Mouse (Mus musculus): ENCODE data around the gene Adgre5. TPM values are rescaled to one million over a fixed set of nuclear protein-coding genes. Genes with fewer than 3 reads are reported as not detected.

Gene Adgre5
- total RNA-seq, 2 experiments from 2014 or later, result 27.1 to 56.7 TPM

DNA sequence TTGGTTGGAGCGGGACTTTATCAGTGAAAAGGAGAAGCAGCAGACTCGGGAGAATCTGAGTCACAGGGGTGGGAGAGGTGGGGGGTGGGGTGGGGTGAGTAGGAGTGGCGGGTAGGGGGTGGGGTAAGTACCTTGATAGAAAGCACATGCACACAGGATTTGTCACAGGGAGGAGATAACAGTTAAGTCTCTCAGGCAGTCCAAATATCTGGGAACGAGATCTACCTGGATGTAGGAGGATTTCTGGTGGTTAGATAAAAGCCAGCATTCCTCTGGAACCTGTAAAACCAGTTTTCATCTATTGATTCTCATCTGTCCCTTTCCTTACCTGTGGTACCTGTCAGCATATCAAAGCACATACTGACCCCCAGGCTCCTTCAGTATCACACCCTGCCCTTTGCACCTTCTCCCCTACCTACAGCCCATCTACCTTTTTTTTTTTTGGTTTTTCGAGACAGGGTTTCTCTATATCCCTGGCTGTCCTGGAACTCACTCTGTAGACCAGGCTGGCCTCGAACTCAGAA is 16.0 kb upstream of the Adgre5 start:
- ATAC-seq (replicated peaks; ENCODE audit: low FRiP score, poor library complexity, severe bottlenecking), result no peak

DNA sequence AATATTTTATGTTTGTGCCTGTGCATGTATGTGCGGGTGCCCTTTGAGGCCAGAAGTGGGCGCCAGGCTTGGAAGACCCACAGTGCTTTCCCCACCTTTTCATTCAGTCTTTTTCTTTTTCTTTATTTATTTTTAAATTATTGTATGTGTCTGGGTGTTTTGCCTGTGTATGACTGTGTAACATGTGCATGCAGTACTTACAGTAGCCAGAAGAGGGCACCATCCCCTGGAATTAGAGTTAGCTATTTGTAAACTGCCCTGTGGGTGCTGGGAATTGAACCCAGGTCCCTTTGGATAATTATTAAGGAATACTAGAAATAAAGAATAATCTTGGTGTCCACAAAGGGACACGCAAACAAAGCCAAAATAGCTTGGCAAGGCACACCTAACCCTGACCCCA is 15.1 kb upstream of the Adgre5 start:
- ATAC-seq (replicated peaks; ENCODE audit: low FRiP score, poor library complexity, severe bottlenecking), result no peak

DNA sequence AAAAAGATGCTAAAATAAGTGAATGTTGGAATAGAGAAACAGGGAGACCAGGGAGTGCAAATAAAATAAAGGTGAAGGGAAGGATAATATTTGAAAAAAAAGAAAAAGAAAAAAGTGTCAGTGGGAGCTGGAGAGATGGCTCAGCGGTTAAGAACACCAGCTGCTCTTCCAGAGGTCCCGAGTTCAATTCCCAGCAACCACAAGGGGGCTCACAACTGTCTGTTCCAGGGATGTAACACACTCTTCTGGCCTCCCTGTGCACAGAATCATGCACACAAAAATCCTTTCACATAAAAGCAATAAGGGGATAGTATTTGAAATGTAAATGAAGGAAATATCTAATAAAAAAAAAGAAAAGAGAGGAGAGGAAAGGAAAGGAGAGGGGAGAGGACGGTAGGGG is 13.0 kb upstream of the Adgre5 start:
- ATAC-seq (replicated peaks; ENCODE audit: low FRiP score, poor library complexity, severe bottlenecking), result no peak

- ATAC-seq (replicated peaks; ENCODE audit: low FRiP score, poor library complexity, severe bottlenecking), result no peak
Measured at GRCm38 (mm10) chr8:83749265-83749664, 8.1 kb upstream of the Adgre5 start.

- ATAC-seq (replicated peaks; ENCODE audit: low FRiP score, poor library complexity, severe bottlenecking), result no peak
Measured at GRCm38 (mm10) chr8:83748708-83749107, 7.6 kb upstream of the Adgre5 start.

DNA sequence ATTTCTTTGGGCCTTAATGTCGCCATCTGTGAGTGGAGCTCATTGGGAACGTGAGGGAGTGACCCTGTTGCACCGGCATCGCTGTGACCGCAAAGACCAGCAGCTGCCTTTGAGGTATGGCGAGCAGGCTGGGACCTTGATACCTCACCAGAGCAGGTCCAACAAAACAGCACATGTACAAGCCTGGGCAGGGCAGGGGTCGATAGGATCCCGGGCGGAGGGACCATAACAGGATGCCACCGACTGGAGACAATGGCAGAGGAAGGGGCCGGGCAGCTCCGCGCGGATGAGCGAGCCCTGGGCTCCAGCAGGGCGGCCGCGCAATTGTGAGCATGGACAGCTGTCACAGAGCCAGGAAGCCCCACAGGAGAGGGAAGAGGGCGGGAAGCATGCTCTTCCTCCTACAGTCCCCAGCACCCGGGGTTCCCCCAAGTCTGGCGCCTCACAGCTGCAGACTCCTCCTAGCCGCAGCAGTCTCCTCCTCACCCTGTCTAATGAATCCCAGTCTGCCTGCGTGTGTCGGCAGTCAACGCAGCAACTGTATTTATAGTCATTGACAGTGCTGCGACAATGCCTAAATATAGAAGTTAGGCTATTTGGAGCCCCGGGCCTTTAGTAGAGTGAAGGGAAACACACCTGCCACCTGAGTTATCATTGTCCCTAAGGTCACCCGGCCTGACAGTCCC is 6.7 kb upstream of the Adgre5 start:
- ATAC-seq (replicated peaks; ENCODE audit: low FRiP score, poor library complexity, severe bottlenecking), result no peak

DNA sequence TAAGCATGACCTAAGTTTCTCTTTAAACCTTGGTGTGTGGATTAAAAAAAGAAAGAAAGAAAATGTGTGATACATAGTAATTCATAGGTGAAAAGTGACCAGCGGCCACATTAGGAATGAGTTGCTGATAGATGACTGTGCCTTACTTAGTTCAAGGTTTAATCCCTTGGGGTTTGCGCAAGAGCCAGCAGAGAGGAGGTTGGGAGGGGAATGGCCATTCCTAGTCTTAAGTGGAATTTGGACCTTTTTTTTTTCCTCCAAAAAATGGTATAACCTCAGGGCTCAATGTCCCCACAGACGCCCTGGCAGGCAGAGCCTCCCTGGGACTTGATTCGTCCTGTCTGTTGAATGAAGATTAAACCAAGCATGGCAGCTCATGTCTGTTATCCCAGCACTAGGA is 2.9 kb upstream of the Adgre5 start:
- no peak for ATAC-seq (replicated peaks; ENCODE audit: low FRiP score, poor library complexity, severe bottlenecking)

- ATAC-seq (replicated peaks; ENCODE audit: low FRiP score, poor library complexity, severe bottlenecking), result no peak
Measured at GRCm38 (mm10) chr8:83742968-83743367, 1.8 kb upstream of the Adgre5 start.

DNA sequence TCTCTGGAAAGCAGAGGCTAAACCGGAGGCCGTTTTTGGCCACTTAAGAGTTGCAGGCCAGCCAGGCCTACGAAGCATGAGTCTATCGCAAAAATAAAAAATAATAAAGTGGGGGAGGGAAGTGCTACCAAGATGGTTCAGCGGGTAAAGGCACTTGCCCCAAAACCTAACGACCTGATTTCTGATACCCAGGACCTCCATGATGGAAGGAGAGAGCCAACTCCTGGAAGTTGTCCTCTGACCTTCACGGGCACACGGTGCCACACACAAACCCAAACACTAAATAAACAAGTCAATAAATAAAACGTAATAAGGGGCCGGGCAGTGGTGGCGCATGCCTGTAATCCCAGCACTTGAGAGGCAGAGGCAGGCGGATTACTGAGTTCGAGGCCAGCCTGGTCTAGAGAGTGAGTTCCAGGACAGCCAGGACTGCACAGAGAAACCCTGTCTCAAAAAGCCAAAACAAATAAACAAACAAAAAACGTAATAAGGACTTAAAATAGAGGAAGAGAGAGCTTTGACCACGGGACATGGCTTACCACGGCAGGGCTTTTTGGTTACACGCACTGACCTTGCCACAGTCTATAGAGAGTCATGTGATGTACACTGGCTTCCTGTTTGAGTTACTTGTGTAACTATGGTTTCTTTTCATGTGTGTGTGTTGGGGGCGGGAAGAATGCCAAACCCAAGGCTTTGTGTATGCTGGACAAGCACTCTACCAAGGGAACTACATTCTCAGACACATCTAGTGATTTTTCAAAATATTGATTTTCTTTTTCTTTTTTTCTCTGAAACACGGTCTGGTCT is 926 bp upstream of the Adgre5 start:
- no peak for ATAC-seq (replicated peaks; ENCODE audit: low FRiP score, poor library complexity, severe bottlenecking)

DNA sequence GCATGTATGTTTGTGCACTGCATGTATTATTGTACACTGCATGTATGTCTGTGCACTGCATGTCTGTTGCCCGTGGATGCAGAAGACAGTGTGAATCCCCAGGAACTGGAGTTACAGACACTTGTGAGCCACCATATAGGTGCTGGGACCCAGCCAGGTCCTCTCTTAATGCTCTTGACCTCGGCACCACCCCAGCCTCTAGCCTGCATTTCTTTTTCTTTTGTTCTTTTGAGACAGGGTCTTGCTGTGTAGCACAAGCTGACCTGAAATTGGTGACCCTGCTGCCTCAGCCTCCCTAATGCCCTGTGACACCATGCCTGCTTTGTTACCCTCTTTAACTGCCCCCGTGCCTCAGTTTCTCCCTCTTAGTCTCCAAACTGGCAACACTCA is 545 bp downstream of the Adgre5 start:
- 0 out of 2 replicates have a peak, but pooled peaks have one; percentile 23 for ATAC-seq (replicated peaks; ENCODE audit: low FRiP score, poor library complexity, severe bottlenecking)

- ATAC-seq (replicated peaks; ENCODE audit: low FRiP score, poor library complexity, severe bottlenecking), result no peak
Measured at GRCm38 (mm10) chr8:83739711-83740468, 1.2 kb downstream of the Adgre5 start.

DNA sequence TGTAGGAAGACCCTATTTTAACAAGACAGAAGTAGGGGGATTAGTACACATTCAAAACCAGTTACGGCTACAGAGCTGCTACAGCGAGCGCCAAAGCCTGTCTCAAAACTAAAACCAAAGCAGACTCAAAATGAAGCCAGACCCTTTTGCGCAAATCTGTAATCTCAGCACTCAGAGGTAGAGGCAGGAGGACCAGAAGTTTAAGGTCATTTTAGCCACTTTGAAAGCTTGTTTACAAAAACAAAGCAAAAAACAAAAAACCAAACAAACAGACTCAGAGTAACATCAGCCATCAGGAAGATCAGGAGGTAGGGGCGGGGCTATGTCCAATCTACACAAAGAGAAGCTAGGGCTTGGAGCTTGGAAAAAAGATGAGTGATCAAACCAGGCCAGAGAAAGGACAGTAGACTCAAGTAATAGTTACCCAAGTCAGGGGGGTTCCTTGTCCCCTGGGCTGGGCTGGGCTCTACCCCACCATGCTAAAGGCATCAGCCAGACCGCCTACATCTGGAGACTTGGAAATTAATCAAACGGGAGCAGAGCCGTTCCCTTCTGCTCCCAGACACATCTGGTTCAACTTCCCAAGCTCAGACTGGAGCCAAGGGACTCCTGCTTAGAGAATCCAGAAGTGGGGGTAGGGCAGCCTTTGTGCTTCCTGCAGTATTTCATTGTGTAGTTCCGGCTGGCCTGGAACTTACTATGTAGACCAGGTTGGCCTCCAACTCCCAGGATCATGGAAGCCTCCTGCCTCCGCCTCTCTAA is 2.0 kb downstream of the Adgre5 start:
- no peak for ATAC-seq (replicated peaks; ENCODE audit: low FRiP score, poor library complexity, severe bottlenecking)

- no peak for ATAC-seq (replicated peaks; ENCODE audit: low FRiP score, poor library complexity, severe bottlenecking)
Measured at GRCm38 (mm10) chr8:83737852-83738562, 3.1 kb downstream of the Adgre5 start.

DNA sequence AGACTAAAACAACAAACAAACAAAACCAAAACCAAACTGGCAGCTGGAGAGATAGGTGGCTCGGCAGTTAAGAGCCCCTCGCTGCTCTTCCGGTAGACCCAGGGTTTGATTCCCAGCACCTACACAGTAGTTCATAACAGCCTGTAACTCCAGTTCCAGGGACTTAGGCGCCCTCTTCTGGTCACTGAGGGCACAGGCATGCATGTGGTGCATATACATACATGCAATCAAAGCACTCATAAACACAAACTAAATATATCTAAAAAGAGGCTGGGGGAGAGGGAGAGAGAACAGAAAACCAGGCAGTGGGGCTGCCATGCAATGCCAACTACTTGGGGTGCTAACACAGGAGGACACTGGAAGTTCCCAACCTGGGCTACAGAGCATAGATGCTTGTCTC is 3.8 kb downstream of the Adgre5 start:
- no peak for ATAC-seq (replicated peaks; ENCODE audit: low FRiP score, poor library complexity, severe bottlenecking)

DNA sequence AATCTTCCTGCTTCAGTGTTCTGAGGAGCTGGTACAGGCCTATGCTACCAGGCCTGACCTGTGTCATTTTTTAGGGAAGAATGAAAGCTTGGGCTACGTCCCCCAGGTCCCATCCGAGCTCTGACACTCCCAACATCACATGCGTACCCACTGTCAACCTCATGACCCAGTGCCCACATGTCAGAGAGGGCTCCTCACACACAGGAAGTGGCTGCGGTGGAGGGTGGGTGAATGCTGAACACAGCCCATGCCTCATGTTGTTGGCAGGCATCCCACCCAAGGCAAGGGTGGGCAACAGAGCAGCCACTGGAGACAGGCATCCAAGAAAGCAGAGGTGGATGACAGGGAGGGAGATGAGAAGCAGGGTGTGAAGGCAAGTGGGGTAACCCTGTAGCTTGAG is 4.4 kb downstream of the Adgre5 start:
- ATAC-seq (replicated peaks; ENCODE audit: low FRiP score, poor library complexity, severe bottlenecking), result no peak

GRCm38 (mm10) chr8:83732919-83733318 is 8.2 kb downstream of the Adgre5 start:
- no peak for ATAC-seq (replicated peaks; ENCODE audit: low FRiP score, poor library complexity, severe bottlenecking)

DNA sequence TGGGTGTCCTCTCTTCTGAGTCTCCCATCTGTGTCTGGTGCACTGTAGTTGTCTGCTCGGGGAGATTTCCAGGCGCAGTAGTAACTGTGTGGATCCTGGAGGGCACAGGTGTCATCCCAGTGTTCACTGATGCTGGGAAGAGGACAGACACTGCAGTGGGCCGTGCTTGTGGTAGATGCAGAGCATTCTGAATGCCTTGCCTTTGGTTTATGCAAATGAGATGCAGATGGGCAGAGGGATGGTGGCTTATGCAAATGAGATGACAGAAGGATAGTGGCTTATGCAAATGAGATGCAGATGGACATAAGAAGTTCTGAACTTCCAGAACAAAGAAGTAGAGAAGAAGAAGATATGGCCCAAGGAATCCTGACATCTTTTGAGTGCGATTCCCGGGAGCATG is 9.2 kb downstream of the Adgre5 start:
- no peak for ATAC-seq (replicated peaks; ENCODE audit: low FRiP score, poor library complexity, severe bottlenecking)

DNA sequence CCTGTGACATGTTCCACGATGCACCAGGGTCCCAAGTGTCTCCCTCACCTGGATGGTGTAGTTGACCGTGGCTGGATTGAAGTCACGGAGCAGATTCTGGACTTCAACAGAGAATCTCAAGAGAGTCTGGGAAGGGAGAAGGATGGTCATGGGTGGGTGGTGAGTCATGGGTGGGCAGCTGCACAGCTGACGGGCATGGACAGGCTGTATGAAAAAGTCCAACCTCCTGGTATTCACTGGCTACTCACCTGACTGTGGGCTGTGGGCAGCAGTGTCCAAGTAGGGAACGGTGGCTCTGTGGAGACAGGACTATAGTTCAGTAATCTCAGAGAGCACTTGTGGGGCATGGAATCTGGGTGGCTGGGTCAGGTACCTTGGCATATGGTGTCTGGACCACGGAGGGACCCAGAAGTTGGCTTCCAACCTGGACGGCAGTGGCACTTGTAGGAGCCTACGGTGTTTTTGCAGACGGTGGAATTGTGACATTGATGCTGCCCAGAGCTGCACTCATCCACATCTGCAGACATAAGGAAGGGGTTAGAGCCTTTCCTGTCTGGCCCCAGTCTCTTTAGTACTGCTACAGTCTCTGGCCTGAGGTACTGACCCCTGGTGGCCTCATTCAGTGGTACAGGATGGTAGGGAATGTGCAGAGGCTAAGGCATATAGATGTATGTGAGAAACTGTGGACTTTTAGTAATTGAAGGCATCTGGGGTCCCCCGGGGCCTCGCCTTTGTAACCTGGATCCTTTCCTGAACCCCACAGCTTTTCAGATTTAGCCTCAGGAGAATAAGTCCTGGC is 11.9 kb downstream of the Adgre5 start:
- peak; percentile 56 for ATAC-seq (replicated peaks; ENCODE audit: low FRiP score, poor library complexity, severe bottlenecking)
